Mouse (Mus musculus) left cerebral cortex, postnatal 4 days (tissue): ENCODE data around the gene Susd2. TPM values are rescaled to one million over a fixed set of nuclear protein-coding genes. Genes with fewer than 3 reads are reported as not detected.
A peak's percentile ranks its signal among the peaks of the same experiment; 100 is the strongest.

ENCODE experiments used
- DNase-seq: peaks from one replicate; pipeline ENCODE4 v3.0.0-alpha.2; 2022
- intact Hi-C: fragments of 180-260 bp; cut with DNase I; formaldehyde crosslinking; loops from one replicate; pipeline ENCODE4 v1.15.1; 2025
- total RNA-seq, 2 experiments: library from RNA; stranded (reverse); gene quantifications; 2 replicates each; pipeline ENCODE4 v1.2.3; 2021

Susd2 gene
- total RNA-seq, 2 experiments from 2014 or later, result 1.6 to 2.5 TPM

DNA sequence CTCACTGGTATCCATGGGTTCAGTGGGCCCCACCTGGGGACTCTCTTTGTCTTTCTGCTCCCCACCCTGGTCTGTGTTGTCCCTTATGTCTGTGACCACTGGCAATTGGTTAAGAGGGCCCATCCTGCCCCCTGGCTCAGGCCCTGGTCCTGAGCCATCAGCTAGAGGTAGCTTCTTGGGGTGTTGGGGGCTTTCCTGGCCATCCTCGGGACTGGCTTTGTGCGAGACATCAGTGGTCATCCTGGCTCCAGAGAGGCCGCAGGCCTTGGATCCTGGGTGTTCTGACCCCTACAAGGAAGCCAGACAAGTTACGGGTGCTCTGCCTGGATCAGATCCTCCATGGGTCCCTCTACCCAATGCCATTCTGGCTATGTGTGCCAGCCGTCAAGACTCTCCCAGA is 13.4 kb upstream of the Susd2 start:
- intact Hi-C loops, result no loop called here
- no peak for DNase-seq

DNA sequence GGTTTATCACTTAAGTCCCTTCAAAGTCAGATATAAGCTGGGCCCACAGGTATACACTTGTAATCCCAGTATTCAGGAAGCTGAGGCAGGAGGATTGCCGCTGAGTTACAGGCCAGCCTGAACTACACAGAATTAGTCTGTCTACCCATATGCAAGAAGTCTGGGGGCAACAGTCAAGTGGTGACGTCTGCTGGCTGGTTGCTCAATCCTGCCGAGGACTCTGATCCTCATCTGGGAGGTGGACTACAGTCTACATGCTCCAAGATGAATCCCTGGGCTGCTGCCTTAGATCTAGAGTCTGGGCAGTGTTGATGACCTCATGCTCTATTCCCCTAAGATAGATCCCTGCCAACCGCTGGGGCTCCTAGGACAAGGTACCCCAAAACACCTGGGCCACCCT is 10.2 kb upstream of the Susd2 start:
- DNase-seq, result no peak
- intact Hi-C loops, result no loop called here

DNA sequence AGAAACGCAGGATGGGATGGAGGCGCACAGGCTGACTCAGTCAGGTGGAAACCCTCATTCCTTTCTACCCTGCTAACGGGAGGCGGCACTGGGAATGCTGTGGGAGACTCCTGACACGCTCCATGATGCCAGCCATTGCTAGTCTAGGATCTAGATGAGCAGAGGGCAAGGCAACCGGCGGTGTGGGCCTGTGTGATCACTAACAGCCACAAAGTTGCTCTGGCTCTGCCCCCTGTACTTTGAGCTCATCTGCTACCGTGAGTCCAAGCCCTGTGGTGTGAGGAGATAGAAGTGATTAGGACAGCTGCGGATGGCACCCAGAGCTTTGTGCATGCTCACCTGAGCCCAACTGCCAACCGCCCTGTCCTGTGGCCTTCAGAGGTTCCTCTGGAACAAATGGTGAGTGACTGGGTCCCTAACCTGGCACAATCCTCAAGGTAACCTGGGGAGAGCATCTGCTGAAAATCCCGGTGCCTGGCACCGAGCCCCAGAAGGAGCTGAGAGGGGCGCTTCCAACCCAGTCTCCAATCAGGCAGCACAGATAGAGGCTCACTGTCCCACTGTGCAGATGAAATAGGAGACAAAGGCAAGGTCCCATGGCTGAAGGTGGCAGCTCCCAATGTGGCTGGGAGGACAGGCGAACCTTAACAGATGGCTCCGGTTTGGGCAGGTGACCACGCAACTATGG is 7.7 kb upstream of the Susd2 start:
- DNase-seq, result no peak
- intact Hi-C loops, result no loop called here

DNA sequence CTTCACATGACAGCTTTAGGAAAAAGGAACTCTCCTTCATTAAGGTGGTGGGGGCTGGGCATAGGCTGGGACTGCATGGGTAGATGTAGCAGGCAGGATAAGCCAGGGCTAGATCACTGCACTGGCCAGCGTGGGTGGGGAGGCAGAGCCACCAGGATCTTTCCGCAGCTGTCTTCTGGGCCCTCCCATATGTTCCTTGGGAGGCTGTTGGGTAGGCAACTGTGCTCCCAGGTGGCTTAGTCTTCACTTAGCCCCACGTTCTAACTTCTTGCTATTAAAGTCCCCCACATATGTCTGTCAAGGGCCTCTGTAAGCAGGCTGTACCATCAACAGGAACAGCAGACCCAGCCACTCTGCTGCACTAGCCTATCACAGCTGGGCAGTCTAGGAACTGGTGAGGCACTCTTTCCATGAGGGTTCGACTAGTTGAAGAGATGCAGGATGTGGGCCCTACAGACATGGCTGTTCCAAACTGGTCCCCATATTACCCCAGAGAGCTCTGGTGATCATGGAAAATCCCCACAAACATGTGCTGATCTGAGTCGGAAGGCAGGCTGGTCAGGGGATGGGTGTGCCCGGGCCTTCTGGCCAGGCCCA is 6.6 kb upstream of the Susd2 start:
- intact Hi-C loops, result no loop called here
- DNase-seq, result no peak

DNA sequence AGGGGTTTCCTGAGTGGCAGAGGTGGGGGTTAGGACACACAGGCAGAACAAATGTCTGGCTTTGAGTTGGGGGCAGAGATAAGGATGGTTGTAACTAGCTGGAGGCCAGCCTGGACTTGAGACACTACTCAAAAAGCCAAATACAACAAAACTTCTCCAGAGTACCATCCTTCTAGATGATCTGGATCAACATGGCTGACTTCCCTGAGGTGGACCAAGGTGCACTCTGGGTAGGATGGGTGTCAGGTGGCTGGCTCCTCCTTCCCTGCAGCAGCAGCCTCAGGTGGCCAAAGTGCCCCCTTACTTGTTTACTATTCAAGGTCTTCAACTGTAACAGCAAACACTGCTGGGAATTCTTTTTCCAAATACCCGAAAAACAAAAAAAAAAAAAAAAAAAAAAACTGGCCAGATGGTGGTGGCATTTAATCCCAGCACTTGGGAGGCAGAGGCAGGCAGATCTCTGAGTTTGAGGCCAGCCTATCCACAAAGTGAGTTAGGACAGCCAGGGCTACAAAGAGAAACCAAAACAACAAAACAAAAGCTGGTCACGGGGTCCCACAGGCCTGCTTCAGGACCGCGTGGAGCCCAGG is 5.7 kb upstream of the Susd2 start:
- DNase-seq, result no peak
- intact Hi-C loops, result no loop called here

DNA sequence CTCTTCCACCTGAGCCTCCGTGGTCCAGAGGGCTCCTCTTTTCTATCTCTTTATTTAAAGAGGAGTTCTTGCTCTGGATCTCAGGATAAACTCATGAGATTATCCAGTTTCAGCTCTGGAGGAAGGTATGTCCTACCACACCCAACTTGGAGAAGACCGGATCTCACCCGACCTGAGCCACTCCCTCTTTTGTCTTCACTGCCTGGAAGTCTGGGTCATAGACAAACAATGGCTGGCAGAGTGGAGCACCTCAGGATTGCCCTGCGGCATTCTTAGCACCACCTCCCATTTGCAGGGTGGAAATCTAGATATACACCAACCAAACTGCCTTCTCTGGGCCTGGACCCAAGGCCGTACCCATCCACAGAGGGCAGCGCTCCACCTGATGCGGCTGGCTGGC is 5.2 kb upstream of the Susd2 start:
- intact Hi-C loops, result no loop called here
- DNase-seq, result no peak

DNA sequence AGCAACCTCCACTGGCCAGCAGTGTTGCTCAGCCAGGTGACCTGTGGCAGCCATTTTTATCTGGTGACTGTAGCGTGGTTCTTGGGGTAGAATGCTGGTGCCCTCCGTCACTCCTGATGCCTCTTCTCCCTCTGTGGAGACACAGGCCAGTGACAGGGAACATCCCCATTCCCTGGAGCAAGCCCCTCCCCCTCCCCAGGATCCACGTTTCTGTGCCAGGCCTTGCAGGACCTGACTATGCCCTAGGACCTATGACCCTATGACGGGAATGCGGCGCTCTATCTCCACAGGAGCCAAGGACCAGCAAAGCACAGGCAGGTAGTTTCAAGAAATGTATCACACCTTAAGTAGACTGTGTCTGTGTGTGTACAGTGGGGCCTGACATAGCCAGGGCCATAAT is 4.3 kb upstream of the Susd2 start:
- intact Hi-C loops, result no loop called here
- DNase-seq, result no peak

DNA sequence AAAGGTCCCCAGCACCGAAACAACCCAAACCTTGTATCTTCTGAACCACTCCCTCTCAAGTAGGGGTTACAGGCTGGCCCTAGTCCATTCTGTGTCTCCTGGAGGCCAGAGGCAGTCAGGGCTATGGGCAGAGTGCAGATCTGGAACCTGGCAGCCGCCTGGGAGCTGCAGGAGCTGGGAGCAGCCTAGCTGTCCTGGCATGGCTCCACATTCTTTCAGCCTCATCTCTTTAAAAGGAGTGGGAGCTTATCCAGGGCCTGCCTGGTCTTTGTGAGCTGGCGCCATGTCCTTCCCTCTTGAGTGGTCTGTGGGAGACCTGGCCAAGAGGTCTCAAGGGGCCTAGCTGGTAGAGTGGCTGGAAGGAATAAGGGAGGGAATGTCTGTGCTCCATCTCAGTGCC is 3.6 kb upstream of the Susd2 start:
- intact Hi-C loops, result no loop called here
- peak; percentile 83 for DNase-seq

DNA sequence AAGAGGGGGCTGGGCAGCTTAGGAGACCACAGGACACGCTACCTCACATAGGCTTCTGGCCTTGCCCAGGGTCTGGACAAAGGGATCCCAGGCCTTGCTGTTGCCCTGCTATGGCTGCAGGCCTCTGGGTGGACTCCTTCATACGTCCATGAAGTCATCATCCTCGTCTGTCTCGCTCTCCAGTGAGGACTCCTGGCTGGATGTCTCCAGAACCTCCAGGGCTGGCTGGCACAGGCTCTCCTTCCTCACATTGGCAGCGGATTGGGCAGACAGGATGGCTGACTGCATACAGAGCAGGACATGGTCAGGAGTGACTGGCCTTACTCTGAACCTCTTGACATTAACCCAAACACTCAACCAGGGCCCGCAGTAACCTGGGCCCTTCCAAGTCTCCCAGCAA is 2.6 kb upstream of the Susd2 start:
- DNase-seq, result no peak
- intact Hi-C loops, result no loop called here

DNA sequence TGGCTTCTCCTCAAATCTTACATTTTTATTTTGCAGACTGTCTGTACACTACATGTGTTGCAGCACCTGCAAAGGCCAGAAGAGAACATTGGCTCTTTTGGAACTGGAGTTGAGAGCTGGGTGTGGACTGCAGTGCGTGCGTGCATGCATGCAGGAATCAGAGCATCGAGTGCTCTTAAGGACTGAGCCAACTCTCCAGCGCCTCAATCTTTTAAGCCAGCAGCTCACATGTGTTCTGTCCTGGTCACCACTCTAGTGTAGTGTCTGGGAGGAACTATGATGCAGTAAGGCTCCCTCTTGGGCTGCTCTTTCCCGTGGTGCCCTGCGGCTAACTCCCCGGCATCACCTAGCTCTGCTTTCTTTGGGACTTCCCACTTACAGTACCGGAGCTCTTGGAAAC is 1.8 kb upstream of the Susd2 start:
- intact Hi-C loops, result no loop called here
- DNase-seq, result no peak

DNA sequence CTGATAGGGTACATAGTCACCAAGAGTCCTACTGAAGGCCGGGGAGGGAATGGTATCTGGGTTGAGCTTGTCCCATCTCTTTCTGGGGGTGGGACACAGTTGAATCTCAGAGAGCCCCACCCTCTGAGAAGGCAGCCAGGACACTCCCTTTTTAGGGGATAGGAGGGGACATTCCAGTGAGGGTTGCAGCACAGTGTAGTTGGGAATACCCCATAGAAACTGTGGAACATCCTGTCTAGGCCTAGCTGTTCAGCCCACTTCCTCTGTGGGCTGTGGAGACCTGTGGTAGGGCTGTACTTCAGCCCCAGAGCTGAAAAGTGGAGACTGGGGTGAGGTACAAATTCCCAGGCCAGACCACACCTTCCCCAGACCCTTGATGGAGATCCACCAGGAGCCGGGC is 917 bp downstream of the Susd2 start:
- intact Hi-C loops, result no loop called here
- DNase-seq, result no peak

DNA sequence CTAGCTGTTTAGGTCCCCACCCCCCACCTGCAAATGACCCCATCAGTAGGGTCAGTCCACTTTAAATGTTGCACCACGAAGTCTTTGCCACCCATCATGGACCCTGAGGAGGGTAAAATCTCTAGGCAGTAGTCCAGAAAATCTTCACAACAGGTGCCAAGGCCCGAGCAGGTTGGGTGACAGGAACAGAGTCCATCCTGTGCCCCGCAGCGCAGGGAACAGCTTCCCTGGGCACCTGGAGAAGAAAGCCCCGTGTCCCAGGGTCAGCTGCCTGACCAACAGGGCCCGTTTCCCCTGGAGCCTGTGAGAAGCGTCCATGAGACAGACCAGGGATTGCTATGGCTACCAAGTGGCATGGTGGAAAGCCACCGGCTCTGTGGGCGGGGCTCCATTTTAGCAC is 1.4 kb downstream of the Susd2 start:
- DNase-seq, result no peak
- intact Hi-C loops, result no loop called here

DNA sequence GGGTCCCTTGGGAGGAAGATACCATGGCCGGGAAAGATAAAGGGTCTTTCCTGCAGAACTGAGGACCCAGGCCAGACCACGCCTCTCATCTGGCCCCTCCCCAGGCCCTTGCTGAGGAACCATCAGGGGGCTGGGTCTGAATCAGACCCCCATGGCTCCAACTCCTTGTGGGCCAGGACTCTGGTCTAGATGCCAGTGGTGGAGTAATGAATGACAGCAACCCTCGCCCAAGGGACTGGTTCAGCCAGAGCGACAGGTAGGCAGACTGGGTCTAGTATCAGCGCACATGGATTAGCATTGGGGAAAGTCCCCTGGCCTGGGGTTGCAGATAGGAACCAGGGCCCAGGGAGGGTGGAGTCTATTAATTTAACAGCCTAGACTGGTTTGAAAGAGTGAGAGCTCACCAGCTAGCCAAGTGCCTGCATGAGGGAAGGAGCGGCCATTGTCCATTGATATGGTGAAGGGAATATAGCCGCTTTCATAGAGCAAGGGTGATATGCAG is 2.0 kb downstream of the Susd2 start:
- DNase-seq, result no peak
- intact Hi-C loops, result no loop called here

DNA sequence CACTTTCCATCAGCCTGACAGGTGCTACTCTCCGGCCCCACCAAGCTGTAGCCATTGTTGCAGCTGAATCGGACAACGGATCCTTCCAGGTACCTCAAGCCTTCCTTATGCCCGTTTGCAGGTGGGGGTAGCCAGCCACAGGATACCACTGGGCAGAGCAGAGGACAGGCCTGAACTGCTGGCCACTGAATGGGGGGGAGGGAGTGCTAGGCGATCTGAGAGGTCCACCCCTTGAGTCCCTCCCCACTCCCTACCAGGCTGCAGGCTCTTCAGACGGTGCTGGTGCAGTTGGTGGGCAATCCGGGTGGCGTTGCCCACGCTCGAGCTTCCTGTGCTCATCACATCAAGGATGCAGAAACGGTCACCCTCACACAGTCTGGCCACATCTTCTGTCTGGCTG is 6.1 kb downstream of the Susd2 start:
- no peak for DNase-seq
- intact Hi-C loops, result loop anchor here (5.0 kb wide), 1 partner anchor 75 kb away; no protein-coding TSS in a partner anchor

DNA sequence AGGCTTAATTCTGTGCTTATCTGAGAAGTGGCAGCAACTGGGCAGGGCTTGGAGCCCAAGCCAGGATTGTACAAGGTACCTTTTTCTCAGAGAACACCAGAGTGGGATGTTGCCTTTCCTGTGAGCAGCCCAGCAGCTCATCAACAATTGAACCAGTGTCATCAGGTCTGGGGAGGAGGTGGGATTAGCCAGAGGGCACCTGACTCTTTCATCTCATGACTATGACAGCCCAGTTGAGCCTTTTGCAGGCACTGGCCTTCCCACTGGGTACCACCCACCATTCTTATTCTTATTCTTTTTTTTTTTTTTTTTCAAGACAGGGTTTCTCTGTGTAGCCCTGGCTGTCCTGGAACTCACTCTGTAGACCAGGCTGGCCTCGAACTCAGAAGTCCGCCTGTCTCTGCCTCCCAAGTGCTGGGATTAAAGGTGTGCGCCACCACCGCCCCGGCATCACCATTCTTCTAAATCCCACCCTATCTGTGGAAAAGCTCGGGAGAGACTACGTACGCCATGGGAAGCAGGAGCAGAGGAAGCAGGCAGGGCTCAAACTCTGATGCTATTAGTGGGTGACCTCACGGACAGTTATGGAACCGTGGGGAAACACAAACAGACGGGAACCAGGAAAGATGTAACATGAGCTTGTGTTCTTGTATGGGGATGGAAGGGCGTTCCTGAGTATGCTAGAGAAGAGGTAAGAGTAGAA is 7.6 kb downstream of the Susd2 start:
- DNase-seq, result no peak
- intact Hi-C loops, result loop anchor here (5.0 kb wide), 1 partner anchor 76 kb away; no protein-coding TSS in a partner anchor

DNA sequence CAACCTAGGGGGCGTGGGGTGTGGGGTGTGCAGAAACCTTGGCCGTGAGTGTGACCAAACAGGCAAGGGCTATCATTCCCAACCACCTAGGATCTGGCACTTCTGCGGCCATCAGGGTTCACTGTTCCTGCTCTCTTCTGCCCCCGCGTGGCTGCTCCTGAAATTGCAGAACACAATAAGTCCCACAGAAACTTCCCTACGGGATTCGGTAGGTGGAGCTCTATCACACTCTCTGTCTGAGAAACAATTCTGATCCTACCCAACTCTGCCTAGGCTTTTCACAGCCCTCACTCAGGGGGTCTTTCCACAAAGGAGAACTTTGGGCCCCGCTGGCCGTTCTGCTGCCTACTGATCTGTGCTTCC is 8.1 kb downstream of the Susd2 start:
- intact Hi-C loops, result loop anchor here (5.0 kb wide), 1 partner anchor 77 kb away; no protein-coding TSS in a partner anchor
- DNase-seq, result peak; percentile 81

DNA sequence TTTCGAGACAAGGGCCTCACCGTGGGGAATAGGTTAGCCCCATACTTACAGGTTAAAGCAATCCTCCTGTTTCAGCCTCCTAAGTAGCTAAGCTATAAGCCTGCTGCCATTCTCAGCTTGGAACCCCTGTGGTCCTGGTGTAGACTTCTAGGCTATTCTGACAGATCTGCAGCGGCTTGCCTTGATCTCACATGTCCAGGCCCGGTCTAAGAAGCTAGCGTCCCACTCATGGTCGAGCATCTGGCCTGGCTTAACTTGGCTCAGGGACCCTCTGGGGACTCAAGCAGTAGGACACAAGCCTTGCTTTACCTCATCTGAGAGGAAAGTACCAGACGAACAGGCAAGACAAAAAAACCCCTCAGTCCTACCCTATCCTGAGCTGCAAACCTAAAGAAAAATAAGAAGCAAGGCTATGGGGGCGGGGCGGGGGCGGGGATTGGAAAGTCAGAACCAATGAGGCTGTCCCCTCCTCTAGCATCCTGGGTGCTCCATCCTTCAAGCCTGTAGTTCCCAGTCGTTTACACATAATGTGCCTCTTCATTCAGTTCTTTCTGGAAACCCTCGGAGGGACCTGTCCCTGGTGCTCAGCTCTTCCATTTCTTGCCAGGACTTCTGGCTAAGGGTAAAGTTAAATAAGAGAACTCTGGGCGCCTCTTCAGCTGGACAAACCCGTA is 8.7 kb downstream of the Susd2 start:
- intact Hi-C loops, result loop anchor here (5.0 kb wide), 1 partner anchor 77 kb away; no protein-coding TSS in a partner anchor

DNA sequence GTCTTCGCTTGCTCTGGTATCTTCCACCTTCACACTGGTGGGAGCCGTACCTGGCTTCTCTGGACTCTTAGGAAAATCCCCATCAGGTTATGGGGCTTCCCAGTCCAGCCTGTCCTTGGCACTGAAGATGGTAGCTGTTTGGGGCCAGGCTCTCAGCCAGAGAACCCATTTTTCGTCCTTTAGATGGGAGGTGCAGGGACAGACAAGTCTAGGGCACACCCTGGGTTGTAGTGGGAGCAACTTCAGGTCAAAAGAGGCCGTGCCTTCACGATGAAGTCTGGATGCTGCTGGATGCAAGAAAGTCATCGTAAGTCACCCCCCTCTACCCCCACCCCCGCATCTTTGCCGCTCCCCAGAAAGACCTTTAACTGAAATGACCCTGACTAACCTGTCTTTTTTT is 9.2 kb downstream of the Susd2 start:
- intact Hi-C loops, result loop anchor here (5.0 kb wide), 1 partner anchor 78 kb away; no protein-coding TSS in a partner anchor
- DNase-seq, result no peak

More for the DNA sequence above, 8.7 kb downstream of the Susd2 start:
- no peak for DNase-seq

DNA sequence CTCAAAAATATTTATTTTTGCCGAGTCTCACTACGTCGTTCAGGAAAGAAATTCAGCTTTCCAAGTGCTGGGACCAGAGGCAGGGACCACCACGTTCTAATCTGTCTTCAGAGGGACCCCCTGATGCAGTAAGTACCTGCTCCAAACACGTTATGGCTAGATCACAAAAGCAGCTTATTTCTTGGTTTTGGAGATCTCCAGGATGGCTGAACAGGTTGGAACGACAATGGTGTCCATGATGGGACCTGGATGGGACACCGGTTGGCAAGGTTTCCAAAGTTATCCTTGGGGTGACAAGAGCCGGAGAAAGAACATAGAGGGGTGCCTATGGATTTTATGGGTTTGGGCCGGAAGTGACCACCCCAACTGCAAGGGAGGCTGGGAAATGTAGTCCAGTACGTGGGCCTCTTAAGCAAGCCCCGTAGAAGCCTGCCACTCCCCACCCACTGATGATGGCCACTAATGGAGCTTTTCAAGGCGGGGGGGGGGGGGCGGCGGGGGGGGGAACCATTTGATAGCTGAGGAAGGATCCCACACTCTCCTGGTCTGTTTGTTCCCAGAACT is 10.2 kb downstream of the Susd2 start:
- intact Hi-C loops, result no loop called here
- no peak for DNase-seq

DNA sequence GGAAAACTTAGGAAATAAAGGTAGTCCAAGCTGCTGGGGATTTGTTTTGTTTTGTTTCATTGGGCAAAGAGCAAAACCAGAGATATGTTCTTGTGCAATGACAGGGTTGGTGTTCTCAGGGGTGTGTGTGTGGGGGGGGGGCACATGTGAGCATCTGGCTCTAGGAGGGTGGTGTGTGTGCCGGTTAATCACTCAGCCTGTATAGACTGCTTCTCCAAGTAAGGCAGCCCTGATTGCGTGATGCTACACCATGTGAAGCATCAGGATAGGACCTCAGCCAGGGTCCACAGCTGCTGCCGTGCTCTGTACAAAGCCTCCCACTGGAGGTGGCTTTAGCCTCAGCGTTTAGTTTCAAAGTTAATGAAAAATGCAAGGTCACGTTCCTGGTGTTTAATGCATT is 10.8 kb downstream of the Susd2 start:
- no peak for DNase-seq
- intact Hi-C loops, result no loop called here

DNA sequence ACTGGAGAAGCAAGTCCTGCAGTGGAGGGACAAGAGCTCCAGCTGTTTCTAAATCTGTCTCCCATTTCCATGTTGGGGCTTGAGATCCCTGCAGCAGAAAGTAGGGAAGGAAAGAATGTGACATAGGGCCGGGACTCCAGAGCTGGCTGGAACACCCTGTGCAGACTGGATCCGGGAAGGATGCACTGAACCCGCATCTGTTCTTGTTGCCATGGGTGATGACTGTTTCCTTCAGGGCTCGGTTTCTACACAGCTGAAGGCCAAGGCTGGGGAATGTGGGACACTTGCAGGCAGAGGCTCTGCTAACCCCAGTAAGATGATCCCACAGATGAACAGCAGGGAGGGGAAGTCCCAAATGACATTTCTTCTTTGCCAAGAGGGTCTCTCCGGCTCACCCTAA is 11.2 kb downstream of the Susd2 start:
- intact Hi-C loops, result no loop called here

More for the DNA sequence above, 11.2 kb downstream of the Susd2 start:
- no peak for DNase-seq
